Mouse (Mus musculus): ENCODE measurements at regions not wholly inside any gene's neighbourhood (a gene's known extent, or its start where the extent isn't known, plus 50 kb on each side); places are given as distances from the start of the nearest gene placed in this dataset.

- in situ Hi-C loops (cut with MboI, MseI): no loop called here
Observed at GRCm38 (mm10) chr4:124187108-124187507, 269.3 kb upstream of the 4930535I16Rik start.

- in situ Hi-C loops (cut with MboI, MseI): no loop called here
Observed at GRCm38 (mm10) chr4:124181335-124181734, 263.5 kb upstream of the 4930535I16Rik start.

DNA sequence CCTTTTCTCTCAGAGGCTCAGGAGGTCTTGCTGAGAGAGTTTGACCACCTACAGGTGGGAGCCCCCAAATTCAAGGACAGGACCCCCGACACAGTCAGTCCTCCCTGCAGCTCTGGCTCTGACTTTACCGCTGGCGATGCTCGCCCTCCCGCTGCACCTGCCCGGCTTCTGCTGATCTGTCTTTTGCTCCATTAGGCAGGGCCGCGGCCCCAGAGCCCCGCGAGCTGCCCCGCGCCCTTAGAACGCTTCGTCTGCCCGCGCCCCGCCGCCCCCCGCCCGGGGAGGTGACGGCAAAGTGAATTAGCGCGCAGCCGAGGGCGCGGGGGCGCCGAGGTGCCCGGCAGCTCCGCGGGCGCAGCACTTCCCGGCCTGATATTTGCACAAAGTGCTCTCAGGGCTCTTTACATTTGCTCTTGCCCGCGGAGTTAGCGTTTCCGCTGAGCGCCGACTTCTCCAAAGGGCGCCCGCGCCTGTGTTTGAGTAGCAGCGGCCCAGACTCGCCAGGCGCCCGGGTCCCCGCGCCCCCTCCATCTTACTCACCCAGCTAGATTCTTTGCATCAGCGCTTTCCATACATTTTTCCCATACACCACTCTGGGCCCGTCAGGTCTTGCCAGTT, 260.7 kb upstream of the 4930535I16Rik start:
- in situ Hi-C loops (cut with MboI, MseI): no loop called here

- in situ Hi-C loops (cut with MboI, MseI): no loop called here
Observed at GRCm38 (mm10) chr4:124175531-124175930, 257.7 kb upstream of the 4930535I16Rik start.

GRCm38 (mm10) chr4:124154627-124155026, 236.8 kb upstream of the 4930535I16Rik start:
- in situ Hi-C loops (cut with MboI, MseI): no loop called here

- in situ Hi-C loops (cut with MboI, MseI): no loop called here
Observed at GRCm38 (mm10) chr4:124149771-124150451, 232.1 kb upstream of the 4930535I16Rik start.

DNA sequence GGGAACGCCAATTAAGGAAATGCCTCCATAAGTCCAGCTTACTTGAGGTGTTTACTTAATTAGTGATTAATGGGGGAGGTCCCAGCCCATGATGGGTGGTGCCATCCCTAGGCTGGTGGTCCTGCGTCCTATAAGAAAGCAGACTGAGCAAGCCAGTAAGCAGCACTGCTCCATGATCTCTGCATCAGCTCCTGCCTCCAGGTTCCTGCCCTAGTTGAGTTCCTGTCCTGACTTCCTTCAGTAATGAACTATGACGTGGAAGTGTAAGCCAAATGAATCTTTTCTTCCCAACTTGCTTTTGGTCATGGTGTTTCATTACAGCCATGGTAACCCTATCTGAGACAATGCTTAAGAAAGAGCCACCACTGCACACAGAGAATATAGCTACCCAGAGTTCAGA, 231.2 kb upstream of the 4930535I16Rik start:
- in situ Hi-C loops (cut with MboI, MseI): no loop called here

GRCm38 (mm10) chr4:124147276-124147675, 229.5 kb upstream of the 4930535I16Rik start:
- in situ Hi-C loops (cut with MboI, MseI): no loop called here

DNA sequence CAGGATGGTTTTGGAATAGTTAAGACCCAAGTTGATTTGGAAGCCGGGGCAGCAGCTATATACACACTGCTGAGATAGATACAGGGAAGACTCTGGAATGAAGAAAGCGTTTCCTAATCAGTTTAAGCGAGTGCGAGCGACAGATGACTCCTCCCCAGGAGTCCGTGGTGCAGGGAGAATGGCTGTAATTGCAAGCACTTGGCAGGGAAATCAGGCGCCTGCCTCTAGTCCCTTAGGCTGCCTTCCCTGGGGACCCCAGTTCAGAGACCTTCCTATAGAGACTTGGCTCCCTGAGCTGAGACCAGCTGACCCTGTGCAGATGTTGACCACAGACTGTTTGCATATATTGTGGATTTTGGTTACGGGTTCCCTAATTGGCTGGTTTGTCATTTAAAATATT, 228.3 kb upstream of the 4930535I16Rik start:
- in situ Hi-C loops (cut with MboI, MseI): no loop called here

- in situ Hi-C loops (cut with MboI, MseI): no loop called here
Observed at GRCm38 (mm10) chr4:124143630-124144029, 225.8 kb upstream of the 4930535I16Rik start.

DNA sequence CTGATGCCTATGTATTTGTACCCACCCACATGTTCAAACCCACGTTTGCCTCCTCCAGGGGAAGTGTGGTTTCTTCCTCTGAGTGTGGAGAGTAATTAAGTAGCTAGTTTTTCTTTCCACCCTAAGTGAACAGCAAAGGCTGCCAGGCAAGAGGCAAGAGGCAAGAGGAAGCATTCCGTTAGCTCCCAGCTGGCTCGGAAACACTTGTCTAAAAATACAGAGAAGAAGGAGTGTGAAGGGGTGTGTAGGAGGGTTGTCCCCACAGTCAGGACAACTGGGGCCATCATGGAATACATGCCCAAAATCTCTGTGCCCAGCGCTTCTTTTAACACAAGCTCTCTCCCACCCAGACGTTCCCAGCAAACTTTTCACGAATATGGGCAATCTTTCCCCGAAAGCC, 225.4 kb upstream of the 4930535I16Rik start:
- in situ Hi-C loops (cut with MboI, MseI): no loop called here

- in situ Hi-C loops (cut with MboI, MseI): no loop called here
Observed at GRCm38 (mm10) chr4:124142083-124142482, 224.3 kb upstream of the 4930535I16Rik start.

DNA sequence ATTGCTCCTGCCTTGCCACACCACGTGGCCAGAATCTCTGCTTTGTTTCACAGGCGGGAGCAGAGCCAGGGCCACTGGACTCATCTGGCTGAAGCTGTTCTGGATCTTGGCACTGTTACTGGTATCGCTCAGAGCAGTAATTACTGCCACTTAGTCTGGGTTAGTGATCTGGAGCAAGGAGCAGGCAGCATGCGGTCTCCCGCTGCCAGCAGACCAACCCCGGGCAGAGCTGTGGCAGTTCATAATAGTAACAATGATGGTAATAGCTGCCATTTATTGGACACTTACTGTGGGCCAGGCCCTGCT, 217.3 kb upstream of the 4930535I16Rik start:
- in situ Hi-C loops (cut with MboI, MseI): no loop called here

- in situ Hi-C loops (cut with MboI, MseI): no loop called here
Observed at GRCm38 (mm10) chr4:124134341-124135164, 216.7 kb upstream of the 4930535I16Rik start.

- in situ Hi-C loops (cut with MboI, MseI): no loop called here
Observed at GRCm38 (mm10) chr4:124130946-124131345, 213.1 kb upstream of the 4930535I16Rik start.

GRCm38 (mm10) chr4:124126258-124126657, 208.4 kb upstream of the 4930535I16Rik start:
- in situ Hi-C loops (cut with MboI, MseI): no loop called here

GRCm38 (mm10) chr4:124120334-124120733, 202.5 kb upstream of the 4930535I16Rik start:
- in situ Hi-C loops (cut with MboI, MseI): no loop called here

DNA sequence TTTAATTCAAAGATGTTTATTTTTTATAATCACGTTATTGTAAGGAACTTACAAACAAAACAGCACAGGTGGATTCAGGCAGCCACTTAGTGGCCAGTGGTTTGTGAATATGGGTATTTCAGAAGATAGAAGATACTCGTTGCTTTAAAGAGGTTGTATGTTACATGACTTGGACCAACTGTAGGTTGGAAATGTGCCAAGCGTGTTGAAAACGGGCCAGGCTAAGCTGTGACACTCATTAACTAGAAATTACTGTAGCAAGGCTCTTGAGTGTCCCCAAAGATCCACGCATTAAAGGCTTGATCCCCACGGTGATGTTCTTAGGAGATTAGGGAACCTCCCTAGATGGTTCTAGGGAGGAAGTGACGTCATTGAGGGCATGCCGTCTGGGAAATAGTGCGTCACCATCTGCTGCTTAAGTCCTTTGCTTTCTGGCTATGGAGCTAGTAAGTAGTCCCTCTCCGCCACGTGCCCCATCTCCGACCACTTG, 196.1 kb upstream of the 4930535I16Rik start:
- in situ Hi-C loops (cut with MboI, MseI): no loop called here

DNA sequence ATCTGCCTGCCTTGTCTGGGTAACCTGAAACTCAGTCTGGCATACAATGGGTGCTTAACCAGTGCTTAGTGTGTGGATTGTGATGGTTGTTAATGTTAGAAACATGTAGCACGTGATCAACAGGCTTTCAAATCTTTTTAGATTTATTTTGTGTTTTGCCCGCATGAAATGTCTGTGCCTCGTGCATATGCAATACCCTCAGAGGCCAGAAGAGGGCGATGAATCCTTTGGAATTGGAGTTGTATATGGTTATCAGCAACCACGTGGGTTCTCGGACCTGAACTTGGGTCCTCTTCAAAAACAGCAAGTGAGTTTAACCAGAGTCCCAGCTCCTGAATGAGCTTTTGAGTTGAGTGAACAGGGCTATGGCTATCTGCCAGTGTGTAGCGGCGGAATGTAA, 192.9 kb upstream of the 4930535I16Rik start:
- in situ Hi-C loops (cut with MboI, MseI): no loop called here

DNA sequence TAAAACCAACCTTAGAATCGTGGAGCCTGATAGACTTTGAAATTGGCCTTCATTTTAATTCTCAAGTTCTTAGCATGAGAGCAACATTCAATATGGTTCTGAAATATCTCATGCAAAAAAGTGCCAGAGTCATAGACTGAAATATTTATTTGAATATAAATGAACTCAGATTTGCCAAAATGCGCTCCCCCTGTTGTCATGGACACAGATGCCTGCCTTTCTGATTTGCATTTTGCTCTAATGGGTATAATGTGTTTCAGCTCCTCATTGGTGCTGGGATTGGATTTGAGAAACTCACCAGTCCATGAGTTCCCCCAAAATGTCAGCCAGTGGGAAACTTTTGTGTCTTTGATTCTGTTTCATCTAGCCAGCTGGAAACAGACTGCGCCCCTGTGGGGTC, 191.5 kb upstream of the 4930535I16Rik start:
- in situ Hi-C loops (cut with MboI, MseI): loop anchor here (10.0 kb wide), 1 partner anchor 305 kb away; no protein-coding TSS in a partner anchor

DNA sequence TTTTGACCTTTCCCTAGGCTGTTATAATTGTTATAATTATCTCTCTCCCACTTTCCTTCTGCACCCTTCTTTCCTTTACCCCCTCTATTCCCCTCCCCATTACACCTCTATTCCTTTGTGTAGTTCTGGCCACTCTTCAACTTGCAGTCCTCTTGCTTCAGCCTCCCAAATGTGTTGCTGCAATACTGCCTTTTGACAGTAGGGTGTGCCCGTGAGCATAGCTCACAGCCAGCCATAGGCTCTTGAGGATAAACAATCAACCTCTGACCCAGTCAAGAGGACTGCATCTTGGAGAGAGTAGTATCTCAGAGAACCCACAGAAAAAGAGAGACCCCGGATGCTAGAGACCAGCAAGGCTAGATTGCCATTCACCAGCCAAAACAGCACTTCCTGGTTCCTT, 184.9 kb upstream of the 4930535I16Rik start:
- in situ Hi-C loops (cut with MboI, MseI): loop anchor here (10.0 kb wide), 1 partner anchor 312 kb away; no protein-coding TSS in a partner anchor

DNA sequence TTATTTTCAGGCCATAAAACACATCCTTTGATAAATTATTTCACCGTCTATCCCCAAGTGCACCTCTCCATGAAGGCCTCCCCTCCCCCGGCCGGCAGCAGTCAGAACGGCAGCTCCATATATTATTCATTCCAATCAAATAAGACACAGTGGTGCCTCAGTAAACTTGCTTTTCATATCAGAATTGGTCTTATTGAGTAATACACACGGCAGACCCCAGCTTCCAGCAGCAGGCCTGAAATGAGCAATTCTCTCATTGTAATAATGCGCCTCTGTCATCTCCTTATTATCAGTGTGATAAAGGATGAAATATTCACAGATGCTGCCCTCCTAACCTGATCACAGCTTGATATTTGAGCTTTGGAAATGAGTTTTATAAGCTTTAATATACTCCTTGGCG, 169.0 kb upstream of the 4930535I16Rik start:
- in situ Hi-C loops (cut with MboI, MseI): no loop called here
